Mouse (Mus musculus) NIH3T3 (cell line): ENCODE data around the gene Arhgef19.

Experiments used
- DNase-seq: peaks from one replicate; pipeline ENCODE4 v3.0.0-alpha.2; 2012; ENCODE audit warnings: low read depth

The Arhgef19 gene

DNA sequence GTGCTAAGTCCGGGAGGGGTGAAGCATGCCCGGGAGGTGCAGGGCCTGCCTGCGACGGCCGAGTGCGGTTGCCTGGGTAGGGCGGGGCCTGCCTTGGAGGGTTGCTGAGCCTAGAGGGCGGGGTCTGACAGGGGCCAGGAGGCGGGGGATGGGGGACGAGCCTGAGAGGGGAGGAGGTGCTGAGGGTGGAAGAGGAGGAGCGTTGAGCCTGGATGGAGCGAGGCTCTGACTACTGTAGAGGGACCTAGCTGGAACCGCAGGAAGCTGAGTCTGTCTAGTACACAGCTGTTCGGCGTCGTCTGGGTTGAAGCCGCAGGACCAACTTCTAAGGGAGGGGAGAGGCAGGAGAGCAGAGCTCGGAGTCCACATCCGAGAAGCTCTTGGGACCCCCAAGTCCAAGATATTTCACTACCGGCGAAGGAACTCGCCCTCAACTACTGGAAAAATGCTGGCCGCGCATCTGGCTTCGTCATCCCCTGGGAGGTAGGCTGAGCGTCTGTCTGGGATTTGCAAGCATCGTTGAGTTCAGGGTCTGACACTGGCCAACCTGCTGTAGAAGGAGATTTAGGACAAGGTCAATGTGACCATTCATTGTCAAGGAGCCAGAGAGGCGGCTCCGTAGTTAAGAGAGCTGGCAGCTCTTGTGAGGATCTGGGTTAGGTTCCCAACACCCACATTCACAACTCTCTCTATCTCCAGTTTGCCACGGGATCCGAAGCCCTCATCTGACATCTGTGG, at the start of gene Arhgef19:
TSS of gene Arhgef19 (plus strand) at position 112 of the 738 bp plus-strand sequence.
- peak; percentile 77 for DNase-seq

DNA sequence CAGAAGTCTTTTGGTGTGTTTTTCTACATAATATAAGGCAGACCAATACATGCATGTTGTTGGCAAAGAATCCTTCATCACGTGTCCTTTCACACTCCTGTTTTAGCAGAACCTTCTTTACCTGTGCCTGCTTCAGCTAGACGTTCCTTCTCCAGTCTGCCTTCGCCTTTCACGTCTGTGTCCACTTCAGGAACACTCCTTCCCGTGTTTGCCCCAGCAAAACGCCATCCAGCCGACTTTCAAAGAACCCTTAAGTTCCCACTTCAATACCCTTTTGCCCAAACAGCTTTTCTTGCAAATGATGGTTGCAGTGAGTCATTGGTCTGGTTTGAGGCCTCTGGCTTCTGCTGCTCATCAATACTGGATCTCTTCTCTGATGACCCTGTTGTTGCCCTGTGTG, 48.0 kb upstream of the Arhgef19 start:
- DNase-seq = no peak

DNA sequence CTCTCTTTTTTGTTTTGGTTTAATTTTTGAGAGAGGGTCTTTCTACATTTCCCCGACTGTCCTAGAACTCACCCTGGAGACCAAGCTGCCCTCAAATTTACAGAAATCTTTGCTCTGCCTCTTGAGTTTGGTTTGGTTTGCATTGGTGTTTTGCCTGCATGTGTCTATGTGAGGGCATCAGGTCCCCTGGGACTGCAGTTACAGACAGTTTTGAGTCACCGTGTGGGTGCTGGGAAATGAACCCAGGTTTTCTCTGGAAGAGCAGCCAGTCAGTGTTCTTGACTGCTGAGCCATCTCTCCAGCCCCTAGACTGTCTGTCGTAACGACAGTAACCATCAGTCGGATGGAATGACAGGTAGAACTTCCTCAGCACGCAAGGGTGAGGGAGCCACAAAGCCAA, 44.7 kb upstream of the Arhgef19 start:
- no peak for DNase-seq

DNA sequence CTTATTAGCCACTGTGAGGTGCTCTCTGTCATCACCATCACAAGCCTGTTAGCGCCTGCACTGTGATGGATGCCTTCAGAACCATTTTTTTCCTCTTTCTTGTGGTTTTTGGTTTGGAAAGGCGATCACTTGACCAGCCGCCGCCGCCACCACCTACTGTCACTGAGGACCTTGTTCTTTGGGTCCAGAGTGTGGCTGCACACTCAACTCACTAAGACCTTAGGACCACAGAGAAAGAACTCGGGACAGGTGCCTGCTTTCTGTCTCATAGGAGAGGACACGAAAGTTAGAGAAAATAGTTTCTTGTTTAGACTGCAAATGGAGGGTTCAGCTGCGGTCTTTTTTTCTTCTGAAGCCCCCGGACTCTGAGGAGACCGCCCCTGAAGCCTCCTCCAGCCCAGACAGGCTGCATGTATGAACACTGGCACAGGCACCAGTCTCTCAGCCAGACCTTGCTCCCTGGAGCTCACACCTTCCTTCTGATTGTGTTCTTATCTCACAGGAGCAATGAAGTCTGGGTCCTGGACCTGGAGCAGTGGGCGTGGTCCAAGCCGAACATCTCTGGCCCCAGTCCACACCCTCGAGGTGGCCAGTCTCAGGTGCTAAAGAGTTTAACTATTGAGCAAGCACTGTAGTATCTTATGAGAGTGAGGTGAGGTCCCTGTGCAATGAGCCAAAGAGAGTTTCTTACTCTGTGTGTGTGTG, 42.2 kb upstream of the Arhgef19 start:
- DNase-seq = no peak

DNA sequence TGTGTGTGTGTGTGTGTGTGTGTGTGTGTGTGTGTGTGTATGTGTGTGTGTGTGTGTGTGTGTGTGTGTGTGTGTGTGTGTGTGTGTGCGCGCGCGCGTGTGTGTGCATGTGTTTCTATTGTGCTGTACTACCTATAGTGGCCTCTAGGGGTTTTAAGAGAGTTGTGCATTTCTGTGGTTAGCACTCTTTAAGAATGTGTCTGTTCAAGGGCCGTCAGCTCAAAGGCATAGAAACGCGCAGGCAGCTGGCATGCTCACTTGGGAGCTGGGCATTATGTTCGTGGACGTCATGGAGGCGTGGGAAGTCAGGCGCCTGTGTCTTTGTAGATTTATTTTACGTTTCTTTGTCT, 41.6 kb upstream of the Arhgef19 start:
- no peak for DNase-seq

DNA sequence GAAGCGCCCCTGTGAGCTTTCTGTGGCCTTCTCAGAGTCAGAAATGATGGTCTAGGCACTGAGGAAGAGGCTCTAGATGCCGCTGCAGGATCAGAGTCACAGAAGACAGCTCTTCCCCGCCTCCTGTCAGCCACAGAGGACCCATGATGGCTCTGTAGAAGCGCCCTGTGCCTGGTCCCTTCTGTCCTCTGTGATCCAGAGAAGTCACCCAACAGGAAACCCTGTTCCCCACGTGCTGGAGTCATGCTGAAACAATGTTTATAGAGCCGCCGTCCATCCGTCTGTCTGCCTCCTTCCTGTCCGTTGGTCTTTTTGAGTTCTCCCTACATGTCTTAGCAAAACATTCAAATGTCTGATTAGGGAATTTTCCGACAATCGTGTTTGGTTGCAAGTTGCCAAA, 38.4 kb upstream of the Arhgef19 start:
- no peak for DNase-seq

DNA sequence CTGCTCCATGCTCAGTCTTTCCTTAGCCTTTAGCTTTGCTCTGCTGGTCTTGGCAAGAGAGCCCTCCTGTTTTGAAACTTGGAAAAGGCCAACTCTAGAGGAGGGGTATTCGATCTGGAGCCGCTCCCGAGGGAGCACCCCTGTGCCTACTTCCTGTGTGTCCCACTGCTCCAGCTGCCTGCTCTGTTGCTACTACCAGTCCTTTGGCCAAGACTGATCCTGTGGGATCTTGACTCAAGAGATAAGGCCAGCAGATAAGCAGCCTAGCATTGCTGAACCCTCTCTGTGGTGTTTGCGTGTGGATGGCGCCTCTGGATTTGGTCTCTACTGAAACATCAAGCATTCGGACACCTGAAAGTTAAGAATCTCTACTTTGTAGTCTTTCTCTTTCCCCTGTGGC, 37.1 kb upstream of the Arhgef19 start:
- no peak for DNase-seq

DNA sequence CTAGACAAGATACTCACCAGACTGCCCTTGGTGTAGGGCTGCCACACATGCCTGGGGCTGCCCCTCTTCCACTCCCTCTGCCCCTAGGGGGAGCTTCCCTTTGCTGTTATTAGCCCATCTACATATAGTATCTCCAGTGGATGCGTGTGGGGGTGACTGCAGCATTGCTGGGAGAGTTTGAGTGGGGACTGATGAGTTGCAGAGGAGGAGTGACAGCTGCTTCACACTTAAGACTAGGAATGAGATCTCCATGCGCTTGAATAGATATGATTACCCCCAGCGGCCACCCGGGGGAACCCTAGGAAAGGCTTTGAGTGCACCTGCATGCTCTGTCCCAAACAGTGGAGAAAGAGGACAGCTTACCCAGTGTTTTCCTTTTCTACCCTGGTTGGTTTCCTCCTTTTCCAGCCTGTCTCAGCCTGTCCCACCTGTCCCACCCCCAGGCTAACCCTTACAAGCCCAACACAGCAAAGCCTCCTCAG, 34.7 kb upstream of the Arhgef19 start:
- DNase-seq = peak; percentile 82

DNA sequence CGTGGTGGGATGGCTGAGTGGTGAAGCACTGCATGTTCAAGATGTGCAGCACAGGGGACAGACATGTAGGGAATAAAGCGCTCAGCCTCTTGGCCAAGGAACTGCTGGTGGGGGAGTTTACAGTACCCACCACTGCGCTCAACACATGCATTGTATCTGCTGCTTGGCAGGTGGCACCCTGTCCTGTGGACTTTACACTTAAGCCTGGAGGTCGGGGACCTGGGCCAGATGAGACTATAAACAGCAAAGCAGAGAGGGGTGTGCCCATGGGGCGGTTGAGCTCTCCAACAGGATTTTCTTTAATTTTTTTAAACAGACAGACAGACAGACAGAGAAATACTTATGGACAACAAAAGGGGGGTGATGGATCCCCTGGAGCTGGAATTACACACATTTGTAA, 32.2 kb upstream of the Arhgef19 start:
- no peak for DNase-seq

DNA sequence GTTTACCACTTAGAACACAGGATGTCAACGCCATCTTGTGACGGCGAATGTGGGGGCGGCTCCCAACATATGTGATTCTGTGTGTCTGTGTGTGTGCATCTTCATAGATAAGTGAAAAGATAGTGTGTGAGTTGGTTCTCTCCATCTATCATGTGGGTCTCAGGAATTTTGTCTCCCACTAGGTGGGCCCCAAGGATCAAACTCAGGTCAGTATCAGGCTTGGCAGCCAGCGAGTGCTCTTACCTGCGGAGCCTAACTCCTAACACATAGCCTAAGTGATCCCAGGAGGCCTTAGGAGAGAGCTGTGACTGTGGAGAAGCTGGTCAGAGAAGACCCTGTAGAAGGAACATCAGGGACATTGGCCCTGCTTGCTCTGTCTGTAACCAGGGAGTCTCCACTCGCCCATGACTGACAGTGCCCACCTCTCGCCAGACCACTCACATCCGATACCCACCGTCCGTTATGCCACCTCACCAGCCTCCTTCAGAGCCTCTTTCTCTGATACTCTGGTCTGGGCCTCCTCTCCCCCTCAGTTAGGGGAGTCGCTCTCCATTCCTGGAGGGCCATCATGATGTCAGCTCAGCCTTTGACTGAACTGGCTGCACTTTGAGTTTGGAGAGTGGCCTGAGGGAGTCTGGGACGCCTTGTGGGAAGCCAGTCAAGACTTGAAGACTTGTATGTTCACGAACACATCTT, 28.6 kb upstream of the Arhgef19 start:
- peak; percentile 4 for DNase-seq

DNA sequence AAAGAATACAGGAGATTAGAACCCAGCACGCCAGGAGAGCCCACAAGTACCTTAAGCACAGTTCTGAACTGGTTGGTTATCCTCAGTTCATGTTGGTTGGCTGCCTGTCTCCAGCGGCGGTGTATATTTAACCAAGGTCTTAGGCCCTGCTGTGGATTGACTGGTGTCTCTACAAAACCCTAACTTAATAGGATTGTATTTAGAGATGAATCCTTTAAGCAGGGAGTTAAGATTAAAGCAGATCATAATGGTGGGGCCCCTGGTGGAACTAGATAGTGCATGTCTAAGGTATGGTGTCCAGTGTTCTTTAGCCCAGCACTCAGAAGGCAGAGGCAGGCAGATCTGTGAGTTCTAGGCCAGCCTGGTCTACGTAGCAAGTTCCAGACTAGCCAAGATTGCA, 27.7 kb upstream of the Arhgef19 start:
- no peak for DNase-seq

DNA sequence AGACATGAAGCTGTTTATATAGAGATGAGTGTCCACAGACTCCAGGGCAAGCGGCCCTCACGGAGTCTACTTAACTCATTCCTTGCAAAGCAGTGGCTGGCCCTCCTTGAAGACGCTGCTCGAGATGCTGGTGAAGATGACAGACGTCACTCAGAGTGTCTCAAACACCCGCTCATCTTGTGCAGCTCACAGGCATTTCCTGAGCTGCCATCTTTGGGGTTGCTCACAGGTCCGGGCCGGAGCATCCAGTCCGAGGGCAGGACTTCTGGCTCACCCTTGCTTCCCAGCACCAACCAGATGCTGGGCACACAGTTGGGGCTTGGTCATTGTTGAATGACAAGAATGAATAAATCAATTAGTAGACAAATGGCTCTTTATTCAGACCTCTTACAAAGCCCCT, 26.4 kb upstream of the Arhgef19 start:
- DNase-seq = no peak

DNA sequence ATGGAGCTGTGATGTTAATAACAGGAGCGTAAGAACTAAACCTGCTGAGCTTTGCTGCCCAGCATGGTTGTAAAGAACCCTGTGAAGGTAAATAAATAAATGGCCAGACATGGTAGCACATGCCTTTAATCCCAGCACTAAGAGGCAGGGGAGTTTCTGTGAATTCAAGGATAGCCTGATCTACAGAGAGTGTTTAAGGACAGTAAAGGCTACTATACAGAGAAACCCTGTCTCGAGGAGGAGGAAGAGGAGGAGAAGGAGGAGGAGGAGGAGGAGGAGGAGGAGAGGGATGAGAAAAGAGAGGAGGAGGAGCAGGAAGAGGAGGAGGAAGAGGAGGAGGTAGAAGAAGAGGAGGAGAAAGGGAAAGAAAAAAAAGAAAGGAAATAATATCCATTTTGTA, 26.0 kb upstream of the Arhgef19 start:
- DNase-seq = peak; percentile 20

DNA sequence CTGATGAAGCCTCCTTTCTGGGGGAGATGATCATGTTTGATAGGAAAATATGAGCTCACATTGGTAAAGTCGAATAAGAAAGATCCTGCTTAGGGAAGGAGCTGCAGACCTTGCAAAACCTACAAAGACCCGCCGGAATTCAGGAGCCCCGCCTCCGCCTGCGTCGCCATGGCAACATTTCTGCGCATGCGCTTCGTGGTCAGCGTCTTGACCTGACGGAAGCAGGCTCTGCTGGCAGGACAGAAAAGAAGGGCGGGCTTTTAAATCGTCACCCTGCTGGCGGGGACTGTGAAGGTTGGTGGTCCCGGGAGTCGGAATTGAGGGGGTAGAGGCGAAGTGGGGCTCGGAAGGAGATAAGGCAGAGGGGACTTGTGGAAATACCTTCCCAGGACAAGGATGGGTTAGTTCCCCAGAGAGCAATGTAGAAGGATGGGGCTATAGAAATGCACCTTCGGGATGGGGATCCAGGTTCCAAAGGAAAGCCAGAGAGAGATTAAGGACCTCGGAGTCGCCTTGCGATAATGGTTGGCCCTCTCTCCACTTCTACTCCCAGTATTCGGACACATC, 25.4 kb upstream of the Arhgef19 start, which contains the start of gene Rsg1:
TSS of gene Rsg1 (plus strand) at position 187 of the 567 bp plus-strand sequence.
- DNase-seq = peak; percentile 95

DNA sequence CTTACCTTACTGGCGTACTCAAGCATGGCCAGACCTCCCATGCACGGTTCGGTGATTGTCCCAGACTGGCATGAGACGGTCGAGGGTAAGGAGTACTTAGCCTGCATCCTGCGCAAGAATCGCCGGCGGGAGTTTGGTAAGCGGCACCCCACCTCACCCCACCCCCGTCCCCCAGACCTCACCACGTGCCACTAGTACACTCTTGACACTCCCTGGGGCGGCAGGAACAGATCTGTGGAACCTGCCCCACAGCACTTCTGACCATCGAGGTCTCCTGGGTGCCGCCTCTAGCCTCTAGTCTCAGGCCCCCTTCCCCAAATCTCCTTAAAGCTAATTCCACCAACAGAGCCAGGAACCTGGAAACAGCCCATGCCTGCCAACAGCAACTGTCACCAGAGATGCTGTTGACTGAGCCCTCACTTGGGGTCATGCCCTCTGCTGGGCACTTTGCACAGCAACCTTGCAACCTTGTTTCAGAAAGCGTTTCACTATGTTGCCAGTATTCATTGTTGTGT, 24.9 kb upstream of the Arhgef19 start:
- peak; percentile 16 for DNase-seq

DNA sequence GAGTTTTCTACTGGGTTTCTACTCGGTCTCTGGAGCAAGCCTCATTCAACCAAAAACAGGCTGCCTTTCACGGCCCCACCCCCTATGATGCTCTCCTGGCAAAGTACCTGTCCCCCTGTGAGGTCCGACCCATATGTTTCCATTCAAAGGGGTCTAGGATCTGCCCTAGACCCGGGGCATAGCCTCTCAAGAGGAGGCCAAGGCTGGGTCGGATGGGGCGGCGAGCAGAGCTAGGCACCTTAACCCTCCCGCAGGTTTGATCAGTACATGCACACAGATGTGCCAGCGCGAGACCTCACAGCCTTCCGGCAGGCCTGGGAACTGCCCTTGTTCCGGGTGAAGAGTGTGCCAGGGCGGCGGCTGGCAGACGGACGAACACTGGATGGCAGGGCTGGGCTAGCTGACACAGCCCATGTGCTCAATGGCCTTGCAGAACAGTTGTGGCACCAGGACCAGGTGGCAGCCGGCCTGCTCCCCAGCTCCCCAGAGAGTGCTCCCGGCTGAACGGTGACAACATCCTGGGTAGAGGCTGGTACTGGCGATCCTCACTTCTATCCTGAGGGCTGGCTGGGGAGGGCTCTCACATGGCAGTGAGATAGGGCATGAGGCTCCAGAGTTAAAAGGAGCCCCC, 19.6 kb upstream of the Arhgef19 start:
- DNase-seq = no peak

DNA sequence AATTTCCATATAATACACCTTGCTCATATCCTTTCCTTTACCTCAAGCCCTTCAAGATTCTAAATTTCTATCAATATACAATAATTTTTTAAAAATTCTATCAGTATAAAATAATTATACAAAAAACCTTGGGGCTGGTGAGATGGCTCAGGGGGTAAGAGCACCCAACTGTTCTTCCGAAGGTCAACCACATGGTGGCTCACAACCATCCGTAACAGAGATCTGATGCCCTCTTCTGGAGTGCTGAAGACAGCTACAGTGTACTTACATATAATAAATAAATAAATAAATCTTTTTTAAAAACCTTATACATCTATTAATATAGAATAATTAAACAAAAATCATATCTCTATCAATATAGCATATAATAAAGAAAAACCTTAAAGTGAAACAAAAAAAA, 17.5 kb upstream of the Arhgef19 start:
- DNase-seq = no peak

DNA sequence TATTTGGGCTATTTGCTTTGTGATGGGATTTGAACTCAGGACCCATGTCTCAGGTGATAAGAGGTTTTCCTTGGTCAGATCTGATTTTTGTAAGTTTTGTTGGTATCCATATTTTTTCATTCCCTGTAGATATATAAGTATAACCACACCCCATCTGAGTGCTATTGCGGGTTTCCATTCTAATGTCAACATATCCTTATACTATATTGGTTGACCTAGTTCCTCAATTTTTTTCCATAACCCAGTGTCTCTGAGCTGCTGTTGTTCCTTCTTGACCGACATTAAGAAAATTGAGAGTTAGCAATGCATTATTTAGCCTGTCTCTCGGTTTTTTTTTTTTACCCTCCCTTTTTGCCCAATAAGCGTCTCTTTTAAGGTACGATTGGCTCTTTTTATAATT, 16.5 kb upstream of the Arhgef19 start:
- no peak for DNase-seq

DNA sequence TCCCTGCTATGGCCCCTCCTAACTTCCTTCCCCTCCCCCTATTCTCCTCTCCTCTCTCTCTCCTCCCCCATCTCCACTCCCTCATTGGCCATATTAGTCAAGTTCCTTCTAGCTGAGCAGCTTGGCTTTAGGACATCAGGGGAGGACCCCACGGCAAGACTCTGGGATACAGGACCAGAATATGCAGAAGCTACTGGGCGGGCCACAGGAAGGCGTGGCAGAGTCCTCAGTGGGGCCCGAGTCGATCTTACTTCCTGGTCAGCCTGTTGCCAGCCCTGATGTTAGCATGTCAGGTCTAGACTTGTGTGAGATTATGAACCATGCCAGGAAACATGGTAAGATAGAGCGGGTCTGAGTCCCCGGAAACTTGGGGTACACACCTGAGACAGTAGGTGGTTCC, 10.6 kb upstream of the Arhgef19 start:
- DNase-seq = no peak

DNA sequence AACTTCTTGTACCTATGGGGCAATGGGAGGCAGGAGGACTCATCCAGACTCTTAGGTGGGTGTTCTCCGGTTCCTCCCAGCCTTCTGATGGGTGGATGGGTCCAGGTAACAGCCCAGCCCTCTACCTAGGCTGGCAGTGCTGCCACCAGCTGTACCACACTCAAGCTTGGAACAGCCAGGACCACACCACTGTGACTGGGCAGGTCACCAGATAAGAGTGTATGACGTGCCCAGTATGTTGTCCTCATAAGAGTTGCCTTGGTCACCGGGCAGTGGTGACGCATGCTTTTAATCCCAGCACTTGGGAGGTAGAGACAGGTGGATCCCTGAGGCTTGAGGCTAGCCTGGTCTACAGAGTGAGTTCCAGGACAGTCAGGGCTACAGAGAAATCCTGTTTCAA, 6.1 kb upstream of the Arhgef19 start:
- DNase-seq = no peak

DNA sequence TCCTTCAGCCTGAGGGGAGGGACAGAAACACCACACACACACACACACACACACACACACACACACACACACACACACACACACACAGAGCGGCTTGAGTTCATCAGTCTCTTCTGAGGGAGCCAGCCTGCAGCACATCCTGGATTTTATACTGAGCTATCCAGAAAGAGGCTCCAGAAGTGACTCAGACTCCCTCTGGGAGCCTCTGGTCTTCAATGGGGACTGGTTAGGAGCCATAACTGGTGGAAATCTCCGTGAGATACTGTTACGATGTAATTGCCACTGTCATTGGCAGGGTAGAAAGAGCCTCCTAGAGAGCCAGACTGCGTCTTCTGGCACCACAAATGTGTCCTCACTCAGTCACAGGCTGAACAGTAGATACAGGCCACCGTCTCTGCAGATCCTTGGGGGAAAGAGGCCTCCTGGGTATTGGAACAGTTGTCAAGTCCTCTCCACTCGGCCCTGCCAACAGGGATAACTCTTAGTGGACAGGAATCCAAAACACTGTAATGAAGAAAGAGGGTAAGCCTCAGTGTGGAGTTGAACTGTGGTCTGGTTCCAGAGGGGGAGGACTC, 3.7 kb upstream of the Arhgef19 start:
- DNase-seq = peak; percentile 50

DNA sequence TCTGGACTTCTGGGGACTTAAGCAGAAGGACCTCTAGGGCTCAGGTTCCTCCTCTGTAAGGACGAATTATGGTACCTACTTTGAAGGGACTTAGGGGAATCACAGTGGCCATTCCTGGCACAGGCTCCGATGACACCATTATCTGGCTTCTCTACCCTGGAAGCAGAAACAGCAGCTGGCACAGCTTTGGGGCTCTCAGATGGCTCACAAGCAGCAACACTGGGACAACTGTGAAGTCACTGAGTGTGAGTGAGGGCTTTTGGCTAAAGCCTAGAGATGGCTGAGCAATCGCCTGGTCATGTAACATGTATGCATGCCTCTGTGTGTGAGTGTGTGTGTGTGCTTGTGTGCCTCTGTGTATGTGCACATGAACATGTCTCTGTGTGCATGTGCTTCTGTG, 2.4 kb upstream of the Arhgef19 start:
- no peak for DNase-seq
